In the genomic region with DNA sequence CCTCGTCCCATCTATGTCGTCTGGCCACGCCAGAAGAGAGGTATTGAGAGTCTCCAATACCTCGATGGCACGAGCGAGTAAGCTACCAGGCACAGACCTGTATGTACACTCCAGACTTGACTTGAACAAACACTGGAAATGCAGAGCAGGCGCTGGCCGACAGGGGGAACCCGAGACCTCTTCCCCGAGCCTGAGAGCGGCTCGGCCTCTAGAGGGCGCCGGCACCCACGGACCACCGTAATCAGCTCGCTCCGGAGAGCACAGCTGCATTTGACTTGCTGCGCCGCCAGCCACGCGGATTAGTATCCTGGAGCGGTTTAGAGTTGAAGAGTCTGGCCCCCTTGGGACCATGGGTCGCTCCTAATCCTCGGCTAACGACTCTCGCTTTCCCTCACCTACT, we compare ENCODE assay signal across 8 mouse cellular contexts. TPM values are rescaled to one million over a fixed set of nuclear protein-coding genes. Genes with fewer than 3 reads are reported as not detected.
DNase-seq lines count a peak whose midpoint lies in the region; ATAC-seq and TF ChIP-seq lines count a peak whose summit lies in the region.

No protein-coding gene starts in this region.

- H3K9me3 ChIP-seq in embryonic facial prominence, embryonic 12.5 days: no peaks in the 10 kb centered on the region
- H3K9me3 ChIP-seq in limb, embryonic 11.5 days (ENCODE audit: control insufficient read depth, low read length): no peaks in the 10 kb centered on the region
- no peaks in the 10 kb centered on the region for H3K9me3 ChIP-seq in midbrain, embryonic 13.5 days

- H3K4me1 ChIP-seq in embryonic facial prominence, embryonic 12.5 days: peaks cover 81% of the 10 kb centered on the region
- H3K4me1 ChIP-seq in kidney, adult 2 months (ENCODE audit: control insufficient read depth, insufficient read depth, low read length): peaks cover 12% of the 10 kb centered on the region; the same call in 1 of the 2 replicates
- H3K4me1 ChIP-seq in limb, embryonic 11.5 days (ENCODE audit: control insufficient read depth, insufficient read depth, low read length): peaks cover 83% of the 10 kb centered on the region
- peaks cover 96% of the 10 kb centered on the region for H3K4me1 ChIP-seq in midbrain, embryonic 13.5 days (replicated peaks)
- H3K4me1 ChIP-seq in small intestine, adult 2 months (ENCODE audit: control insufficient read depth, insufficient read depth, insufficient read length, low read length): peaks cover 26% of the 10 kb centered on the region

- peak; percentile 95 for DNase-seq in cerebellum, adult 11 months
- peak; percentile 92 to 98 for DNase-seq in heart, adult 18-20 months
- DNase-seq in kidney, adult 2 months: peak; percentile 95
- peak; percentile 100 for DNase-seq in limb, embryonic 11.5 days (ENCODE audit: low spot score)

- H3K9ac ChIP-seq in embryonic facial prominence, embryonic 12.5 days: no peak overlapping the region; the same call in 1 of the 2 replicates
- peak overlapping the region; percentile 45; the same call in 1 of the 2 replicates for H3K9ac ChIP-seq in limb, embryonic 11.5 days (ENCODE audit: low read length)
- H3K9ac ChIP-seq in midbrain, embryonic 13.5 days (replicated peaks): peak overlapping the region; percentile 70

- peaks cover 4% of the 10 kb centered on the region for H3K36me3 ChIP-seq in embryonic facial prominence, embryonic 12.5 days
- H3K36me3 ChIP-seq in kidney, adult 2 months (ENCODE audit: control insufficient read depth, insufficient read depth, low read length): no peaks in the 10 kb centered on the region
- H3K36me3 ChIP-seq in limb, embryonic 11.5 days (ENCODE audit: control insufficient read depth, insufficient read depth, low read length): no peaks in the 10 kb centered on the region; the same call in 1 of the 2 replicates
- H3K36me3 ChIP-seq in midbrain, embryonic 13.5 days: peaks cover 4% of the 10 kb centered on the region; the same call in 1 of the 2 replicates
- peaks cover 2% of the 10 kb centered on the region; the same call in 1 of the 2 replicates for H3K36me3 ChIP-seq in small intestine, adult 2 months (ENCODE audit: control insufficient read depth, insufficient read depth, low read length)

- WGBS in embryonic facial prominence, embryonic 12.5 days: under 1% methylated on average over 27 of the region's 27 CpGs
- WGBS in kidney, adult 2 months: under 1% methylated on average over 27 of the region's 27 CpGs
- 0% methylated on average over 27 of the region's 27 CpGs for WGBS in limb, embryonic 11.5 days
- WGBS in midbrain, embryonic 13.5 days: under 1% methylated on average over 27 of the region's 27 CpGs
- under 1% methylated on average over 27 of the region's 27 CpGs for WGBS in small intestine, adult 2 months

- peak; percentile 100 for TF ChIP-seq CTCF in kidney, adult 2 months (conservative IDR thresholded peaks at IDR 0.05; ENCODE audit: insufficient read depth, insufficient read length, low read depth, low read length)
- peak; percentile 100 for TF ChIP-seq CTCF in small intestine, adult 2 months (IDR thresholded peaks at IDR 0.05; ENCODE audit: extremely low read depth, insufficient read length, insufficient replicate concordance, low read depth, low read length)

- peak overlapping the region; percentile 26 for H3K4me3 ChIP-seq in embryonic facial prominence, embryonic 12.5 days
- H3K4me3 ChIP-seq in kidney, adult 2 months (ENCODE audit: insufficient read depth, low read depth, low read length): peak overlapping the region; percentile 27; the same call in 1 of the 2 replicates
- H3K4me3 ChIP-seq in limb, embryonic 11.5 days (ENCODE audit: low read depth, low read length): peak overlapping the region; percentile 19
- peak overlapping the region; percentile 45 for H3K4me3 ChIP-seq in midbrain, embryonic 13.5 days (replicated peaks)
- peak overlapping the region; percentile 64 for H3K4me3 ChIP-seq in small intestine, adult 2 months (ENCODE audit: low read depth, low read length)

- TF ChIP-seq POLR2A in kidney, adult 2 months (IDR thresholded peaks at IDR 0.05; ENCODE audit: low read depth, low read length): no peak
- no peak for TF ChIP-seq POLR2A in small intestine, adult 2 months (IDR thresholded peaks at IDR 0.05; ENCODE audit: low read depth, low read length)

- no peak for ATAC-seq in cerebellum, adult (ENCODE audit: insufficient number of reproducible peaks, low FRiP score, low TSS enrichment)
- peak; percentile 22; the same call in 1 of the 2 replicates for ATAC-seq in embryonic facial prominence, embryonic 12.5 days (ENCODE audit: insufficient number of reproducible peaks, insufficient read depth, low FRiP score, low TSS enrichment)
- ATAC-seq in limb, embryonic 11.5 days (ENCODE audit: insufficient number of reproducible peaks, low FRiP score, low TSS enrichment, low read depth): 0 out of 2 replicates have a peak, but pooled peaks have one; percentile 31
- peak; percentile 32 for ATAC-seq in midbrain, embryonic 13.5 days

- peaks cover 95% of the 10 kb centered on the region for H3K27me3 ChIP-seq in embryonic facial prominence, embryonic 12.5 days
- 0 out of 2 replicates have a peak, but pooled peaks cover 1% of the 10 kb centered on the region for H3K27me3 ChIP-seq in kidney, adult 2 months (replicated peaks; ENCODE audit: control insufficient read depth, insufficient read depth, low read length)
- H3K27me3 ChIP-seq in limb, embryonic 11.5 days (ENCODE audit: control insufficient read depth, insufficient read depth, low read length): peaks cover 44% of the 10 kb centered on the region
- peaks cover 36% of the 10 kb centered on the region for H3K27me3 ChIP-seq in midbrain, embryonic 13.5 days
- H3K27me3 ChIP-seq in small intestine, adult 2 months (ENCODE audit: control insufficient read depth, insufficient read depth, low read length): peaks cover 35% of the 10 kb centered on the region

- no peak overlapping the region for H3K27ac ChIP-seq in embryonic facial prominence, embryonic 12.5 days
- H3K27ac ChIP-seq in kidney, adult 2 months (ENCODE audit: insufficient read depth, low read depth, low read length): no peak overlapping the region
- H3K27ac ChIP-seq in limb, embryonic 11.5 days (replicated peaks; ENCODE audit: low read depth, low read length): peak overlapping the region; percentile 10; the same call in 1 of the 2 replicates
- peak overlapping the region; percentile 97 for H3K27ac ChIP-seq in midbrain, embryonic 13.5 days
- no peak overlapping the region for H3K27ac ChIP-seq in small intestine, adult 2 months (ENCODE audit: insufficient read depth, low read depth, low read length)

- H3K4me2 ChIP-seq in embryonic facial prominence, embryonic 12.5 days (replicated peaks): peak overlapping the region; percentile 89
- H3K4me2 ChIP-seq in limb, embryonic 11.5 days (ENCODE audit: low read depth, severe bottlenecking): peak overlapping the region; percentile 76
- H3K4me2 ChIP-seq in midbrain, embryonic 13.5 days (replicated peaks): peak overlapping the region; percentile 82

RNA-seq across cellular contexts. Expression of gene Ndufa4l2, which starts 2.0 kb away (rescaled TPM):
- polyA plus RNA-seq in embryonic facial prominence, embryonic 12.5 days (2016; fragmentation: Nextera tagmentation; extraction: Ambion mirVana): 2.9 and 3.4 TPM in 2 replicates
- 10 to 100 TPM; 23.9 to 27.0 TPM for total RNA-seq in heart, adult 18-20 months (2021)
- 24.4 and 27.4 TPM in 2 replicates for polyA plus RNA-seq in kidney, adult 2 months (2012; rRNA removed)
- 0.48 and 0.96 TPM in 2 replicates for polyA plus RNA-seq in limb, embryonic 11.5 days (2014; fragmentation: Nextera tagmentation; extraction: Ambion mirVana)
- 11.5 and 13.8 TPM in 2 replicates for polyA plus RNA-seq in midbrain, embryonic 13.5 days (2015; fragmentation: Nextera tagmentation; extraction: Ambion mirVana)
- 3.8 and 5.6 TPM in 2 replicates for polyA plus RNA-seq in small intestine, adult 2 months (2012; rRNA removed)

RNA-seq across cellular contexts. Expression of gene Shmt2, which starts 9.4 kb away (rescaled TPM):
- polyA plus RNA-seq in embryonic facial prominence, embryonic 12.5 days (2016; fragmentation: Nextera tagmentation; extraction: Ambion mirVana): 82.4 and 88.2 TPM in 2 replicates
- total RNA-seq in heart, adult 18-20 months (2021): 10 to 100 TPM; 39.3 to 44.7 TPM
- polyA plus RNA-seq in kidney, adult 2 months (2012; rRNA removed): 232 and 274 TPM in 2 replicates
- polyA plus RNA-seq in limb, embryonic 11.5 days (2014; fragmentation: Nextera tagmentation; extraction: Ambion mirVana): 102 and 104 TPM in 2 replicates
- polyA plus RNA-seq in midbrain, embryonic 13.5 days (2015; fragmentation: Nextera tagmentation; extraction: Ambion mirVana): 54.3 and 56.2 TPM in 2 replicates
- 36.6 and 49.6 TPM in 2 replicates for polyA plus RNA-seq in small intestine, adult 2 months (2012; rRNA removed)

RNA-seq across cellular contexts. Expression of gene Stac3, which starts 11.3 kb away (rescaled TPM):
- 5.9 and 7.9 TPM in 2 replicates for polyA plus RNA-seq in embryonic facial prominence, embryonic 12.5 days (2016; fragmentation: Nextera tagmentation; extraction: Ambion mirVana)
- total RNA-seq in heart, adult 18-20 months (2021): under 1 TPM; 0.37 to 0.54 TPM
- polyA plus RNA-seq in kidney, adult 2 months (2012; rRNA removed): 1.2 and 3.0 TPM in 2 replicates
- 0.21 and 0.34 TPM in 2 replicates for polyA plus RNA-seq in limb, embryonic 11.5 days (2014; fragmentation: Nextera tagmentation; extraction: Ambion mirVana)
- 1.6 and 2.3 TPM in 2 replicates for polyA plus RNA-seq in midbrain, embryonic 13.5 days (2015; fragmentation: Nextera tagmentation; extraction: Ambion mirVana)
- polyA plus RNA-seq in small intestine, adult 2 months (2012; rRNA removed): 0.30 and 0.51 TPM in 2 replicates

RNA-seq across cellular contexts. Expression of gene Nxph4, which starts 21.5 kb away (rescaled TPM):
- polyA plus RNA-seq in embryonic facial prominence, embryonic 12.5 days (2016; fragmentation: Nextera tagmentation; extraction: Ambion mirVana): 6.5 and 8.0 TPM in 2 replicates
- under 1 TPM; 0.35 to 0.39 TPM for total RNA-seq in heart, adult 18-20 months (2021)
- 2.0 and 2.2 TPM in 2 replicates for polyA plus RNA-seq in kidney, adult 2 months (2012; rRNA removed)
- polyA plus RNA-seq in limb, embryonic 11.5 days (2014; fragmentation: Nextera tagmentation; extraction: Ambion mirVana): 0.95 and 1.2 TPM in 2 replicates
- 78.8 and 83.9 TPM in 2 replicates for polyA plus RNA-seq in midbrain, embryonic 13.5 days (2015; fragmentation: Nextera tagmentation; extraction: Ambion mirVana)
- polyA plus RNA-seq in small intestine, adult 2 months (2012; rRNA removed): 0.32 and 0.41 TPM in 2 replicates

Comparison
In these comparisons a context has a peak if more than half of its experiments do, and no peak if none do; other contexts are left out.
1. H3K27ac ChIP-seq: peak in limb, embryonic 11.5 days (single experiment) and midbrain, embryonic 13.5 days (single experiment); none in embryonic facial prominence, embryonic 12.5 days (single experiment), kidney, adult 2 months (single experiment) and small intestine, adult 2 months (single experiment).
2. Peak in every context shown above with its lines, with median percentiles within 50 percentile points of each other: DNase-seq, H3K4me2 ChIP-seq and H3K4me3 ChIP-seq.